Mouse (Mus musculus) c-Kit-positive CD71-negative TER-119-negative erythroid progenitor cells, embryonic 14.5 days (primary cell): ENCODE measurements around the gene Ate1.
"Not testable (repeated sequence)": the region's sequence is repeated elsewhere in the genome, so short reads cannot be mapped to it uniquely, and the experiment has no call there.

Source experiments
- DNase-seq: peaks from one replicate; pipeline ENCODE4 v3.0.0-alpha.2; 2013; ENCODE audit warnings: low read depth

Gene Ate1

GRCm38 (mm10) chr7:130403346-130403745 lies 116.8 kb downstream of the Ate1 start:
- DNase-seq: no peak

GRCm38 (mm10) chr7:130394697-130395096 lies 125.5 kb downstream of the Ate1 start:
- DNase-seq: no peak

DNA sequence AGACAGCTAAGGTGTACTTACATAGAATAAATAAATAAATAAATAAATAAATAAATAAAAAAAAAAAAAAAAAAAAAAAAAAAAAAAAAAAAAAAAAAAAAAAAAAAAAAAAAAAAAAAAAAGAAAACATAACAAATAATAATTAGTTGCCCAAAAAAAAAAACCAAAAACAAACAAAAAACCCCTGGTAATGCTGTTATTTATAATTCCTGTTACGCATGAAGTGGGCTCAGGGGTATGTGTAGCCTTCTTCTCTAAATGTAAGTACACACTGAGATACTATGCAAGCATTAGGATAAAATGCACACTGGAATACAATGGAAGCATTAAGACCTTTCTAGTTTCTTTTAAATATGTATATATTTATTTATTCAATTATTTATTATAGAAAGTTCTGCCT lies 130.1 kb downstream of the Ate1 start:
- not testable (repeated sequence) for DNase-seq

DNA sequence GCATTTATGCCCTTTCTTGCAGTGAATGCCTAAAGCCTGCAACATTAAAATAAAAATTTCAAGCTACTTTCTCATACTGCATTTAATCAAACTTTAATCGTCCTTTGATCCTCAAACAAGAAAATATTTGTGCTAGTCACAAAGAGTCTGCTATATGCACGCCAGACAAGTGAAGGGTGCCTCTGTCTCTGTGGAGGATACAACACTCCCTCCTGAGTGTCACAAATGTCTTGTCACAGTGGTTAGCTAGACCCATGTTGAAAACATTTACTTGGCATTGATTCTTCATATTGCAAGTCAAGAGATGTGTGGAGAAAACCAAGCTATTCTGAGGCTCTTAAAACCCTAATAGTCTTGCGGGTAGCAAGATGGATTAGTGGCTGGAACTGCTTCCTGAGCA lies 133.9 kb downstream of the Ate1 start:
- no peak for DNase-seq

- no peak for DNase-seq
Measured at GRCm38 (mm10) chr7:130385732-130386294, 134.4 kb downstream of the Ate1 start.

- no peak for DNase-seq
Measured at GRCm38 (mm10) chr7:130382126-130382525, 138.0 kb downstream of the Ate1 start.

DNA sequence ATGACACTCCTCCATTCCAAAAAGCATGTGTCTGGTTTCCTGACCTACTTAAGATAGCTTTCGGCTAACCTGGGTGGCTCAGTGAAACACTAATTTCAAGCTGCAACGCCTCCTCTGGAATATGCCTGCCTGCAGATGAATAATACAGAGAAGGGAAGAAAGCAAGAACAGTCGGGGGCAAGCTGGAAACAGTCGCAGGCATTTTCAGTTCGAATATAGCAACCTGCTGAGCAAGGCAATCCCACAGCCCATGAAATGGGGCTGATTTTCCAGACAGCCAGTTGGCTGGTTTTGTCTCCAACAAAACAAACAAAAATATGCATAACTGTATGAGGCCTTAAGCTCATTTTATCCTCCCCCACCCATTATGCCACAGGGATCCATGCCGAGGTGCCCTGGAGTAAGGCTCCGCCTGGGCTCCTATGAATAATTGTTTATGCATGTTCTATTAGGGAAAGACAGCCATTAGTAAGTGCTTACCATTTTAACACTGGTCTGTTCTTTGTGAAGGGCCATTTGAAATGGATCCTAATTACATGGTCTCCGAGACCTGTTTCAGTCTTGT lies 138.7 kb downstream of the Ate1 start:
- no peak for DNase-seq

DNA sequence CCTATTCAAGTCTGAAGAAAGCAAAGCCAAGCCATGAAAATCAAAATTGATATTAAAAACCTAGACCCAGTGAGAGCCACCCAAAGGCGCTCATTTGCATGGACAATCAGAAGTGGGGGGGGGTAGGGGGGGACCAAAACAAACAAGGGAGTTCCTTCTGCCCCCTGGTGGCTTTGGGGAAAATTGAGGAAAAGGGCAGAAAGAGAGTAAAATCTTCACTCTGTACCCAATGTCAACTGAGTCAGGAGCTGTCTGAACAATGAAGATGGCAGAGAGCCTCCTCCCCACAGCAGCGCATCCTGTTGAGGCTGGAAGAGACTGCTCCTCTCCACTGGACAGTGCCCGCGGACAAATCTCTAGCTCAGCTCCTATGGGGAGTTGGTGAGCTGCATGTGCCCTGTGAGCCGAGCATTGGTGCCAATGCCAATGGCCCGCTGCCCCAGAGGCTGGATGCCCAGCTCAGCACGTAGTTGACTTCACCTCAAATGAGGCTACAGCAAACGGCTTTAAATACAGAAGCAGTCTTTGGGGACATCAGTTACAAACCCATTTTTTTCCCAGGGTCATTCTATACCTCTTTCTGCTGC lies 139.3 kb downstream of the Ate1 start:
- no peak for DNase-seq

DNA sequence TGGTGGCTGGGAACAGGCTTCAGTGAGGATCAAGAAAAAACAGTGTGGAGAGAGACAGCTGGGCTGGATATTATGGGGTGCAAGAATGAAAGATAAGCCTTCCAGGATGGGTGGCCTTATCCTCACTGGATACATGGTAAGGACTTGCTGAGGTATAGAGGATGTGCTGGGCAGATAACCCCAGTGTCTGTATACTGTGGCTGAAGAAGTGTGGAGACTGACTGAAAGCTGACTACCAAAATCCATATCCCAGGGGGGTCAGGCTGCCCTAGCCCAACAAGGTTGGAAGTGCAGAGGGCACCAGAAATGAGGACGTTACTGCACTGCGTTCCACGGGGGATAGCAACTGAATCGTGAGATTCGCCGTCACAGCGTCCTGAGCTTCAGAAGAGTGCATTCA lies 139.8 kb downstream of the Ate1 start:
- DNase-seq: no peak

- no peak for DNase-seq
Measured at GRCm38 (mm10) chr7:130379886-130380285, 140.3 kb downstream of the Ate1 start.

DNA sequence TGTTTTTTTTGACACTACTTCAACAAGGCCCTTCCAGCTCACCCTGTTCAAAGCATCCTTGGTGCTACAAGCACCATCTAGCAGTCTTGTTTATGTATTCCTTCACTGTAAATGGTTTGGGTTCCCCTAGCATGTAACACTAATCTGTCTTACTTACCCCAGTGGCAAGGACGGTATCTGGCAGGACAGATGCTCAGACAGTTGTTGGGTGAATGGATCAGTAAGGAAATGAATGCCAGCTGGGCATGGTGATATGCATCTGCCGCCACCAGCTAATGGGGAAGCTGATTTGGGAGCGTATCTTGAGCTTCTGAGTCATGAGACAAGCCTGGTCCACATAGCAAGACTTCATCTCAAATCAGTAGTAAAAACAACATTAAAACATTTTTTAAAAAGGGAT lies 141.9 kb downstream of the Ate1 start:
- no peak for DNase-seq

DNA sequence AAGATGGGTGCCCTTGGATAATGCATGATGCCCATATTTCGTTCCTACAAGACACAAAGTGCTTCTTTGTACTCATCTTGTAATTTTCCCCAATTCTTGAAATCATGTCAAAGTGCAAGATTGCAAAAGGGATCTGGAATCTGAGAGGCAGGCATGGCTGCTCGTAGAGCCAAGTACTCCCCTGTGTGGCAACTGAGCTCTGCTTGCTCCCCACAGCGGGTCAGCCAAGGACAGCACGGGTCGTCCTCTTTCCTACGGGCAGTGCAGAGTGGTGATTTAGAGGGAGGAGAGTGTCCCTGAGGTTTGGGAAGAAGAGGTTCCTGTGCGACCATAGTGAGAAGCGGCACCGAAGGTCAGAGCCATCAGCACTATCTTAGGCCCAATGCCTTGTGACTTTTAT lies 145.9 kb downstream of the Ate1 start:
- no peak for DNase-seq

- no peak for DNase-seq
Measured at GRCm38 (mm10) chr7:130368827-130369641, 151.1 kb downstream of the Ate1 start.

GRCm38 (mm10) chr7:130368036-130368826 lies 151.9 kb downstream of the Ate1 start:
- DNase-seq: no peak

DNA sequence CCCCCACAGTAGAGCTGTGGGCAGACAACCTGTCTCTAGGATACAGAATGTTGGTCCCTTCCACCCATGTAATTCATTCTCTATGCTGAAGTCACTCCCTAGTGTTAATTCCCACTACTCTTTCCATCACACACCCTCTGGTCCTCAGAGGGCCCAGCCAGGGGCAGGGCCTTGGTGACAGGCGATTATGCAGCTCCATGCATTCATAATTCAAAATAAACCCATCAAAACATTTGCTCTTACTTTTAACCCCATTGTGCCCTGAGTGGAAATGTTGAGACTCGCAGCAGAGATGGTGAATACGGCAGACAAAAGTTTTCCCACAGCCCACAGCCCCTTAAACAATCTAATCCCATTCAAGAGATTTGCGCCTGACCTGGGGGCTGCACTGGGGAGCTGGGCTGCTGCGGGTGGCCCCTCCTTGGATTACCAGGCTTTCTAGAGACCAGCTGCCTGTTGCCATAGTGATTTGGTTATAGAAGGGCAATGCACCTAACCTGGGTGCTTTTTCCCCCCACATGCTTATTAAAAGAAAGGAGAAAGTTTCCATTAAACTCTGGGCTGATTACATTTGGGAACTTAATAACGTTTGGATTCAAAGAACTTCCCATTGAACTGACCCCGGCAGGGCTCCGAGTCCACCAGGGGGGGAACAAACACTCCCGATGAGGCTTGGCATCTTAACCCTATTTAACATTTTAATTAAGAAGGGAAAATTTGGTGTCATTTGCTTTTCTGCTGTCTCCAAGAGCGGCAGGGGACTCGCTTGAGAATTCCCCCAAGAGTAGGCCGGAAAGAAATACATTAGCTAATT lies 152.7 kb downstream of the Ate1 start:
- no peak for DNase-seq

DNA sequence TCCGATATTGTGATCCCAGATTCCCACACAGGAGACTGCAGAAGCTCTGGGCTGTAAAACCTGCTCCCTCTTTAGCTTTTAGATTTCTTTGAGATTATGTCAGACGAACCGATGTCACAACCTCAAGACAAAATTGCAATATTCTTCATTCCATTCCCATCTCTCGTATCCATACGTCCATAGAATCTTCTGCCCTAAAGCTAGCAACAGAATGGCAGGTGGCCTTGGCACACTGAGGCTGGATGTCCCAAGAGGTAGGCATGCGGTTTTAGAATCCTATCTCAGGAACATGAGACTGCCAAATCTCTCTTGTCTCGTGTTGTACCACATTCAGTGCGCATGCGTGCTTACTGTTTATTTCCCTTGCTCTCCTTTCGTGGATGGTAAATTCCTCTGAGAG lies 154.5 kb downstream of the Ate1 start:
- no peak for DNase-seq
